Mouse (Mus musculus): ENCODE measurements around the gene Tet3. TPM values are rescaled to one million over a fixed set of nuclear protein-coding genes. Genes with fewer than 3 reads are reported as not detected.
A peak's percentile ranks its signal among the peaks of the same experiment; 100 is the strongest.

Gene Tet3
- polyA plus RNA-seq, 1 experiment, result 15.4 TPM

DNA sequence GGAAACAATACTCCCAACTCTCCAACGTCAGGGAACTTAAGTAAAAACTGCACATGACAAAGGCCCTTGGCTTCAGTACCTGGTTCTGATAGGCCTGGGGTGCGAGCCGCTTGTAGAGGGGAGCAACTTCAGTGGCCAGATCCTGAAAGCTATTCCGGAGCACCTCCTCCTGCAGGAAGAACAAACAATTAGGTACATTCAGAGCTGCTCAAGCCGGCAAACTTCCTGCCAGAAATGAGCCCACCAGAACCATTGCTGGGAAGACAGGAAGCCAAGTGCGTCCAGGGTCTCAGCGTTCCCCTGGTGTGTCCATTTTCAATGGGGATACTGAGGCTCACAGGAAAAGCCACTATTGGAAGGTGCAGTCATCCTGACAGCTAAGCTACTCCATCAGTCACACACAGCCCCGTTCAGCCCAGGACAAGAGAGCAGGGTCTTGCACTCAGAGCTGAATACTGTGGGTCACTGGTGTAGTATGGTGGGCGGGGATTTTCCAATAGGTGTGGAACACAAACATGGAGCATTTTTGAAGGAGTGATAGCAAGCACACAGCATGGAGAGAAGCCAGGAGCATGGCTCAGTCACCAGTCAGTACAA, 85.1 kb downstream of the Tet3 start:
- no peak overlapping the region for H3K27ac ChIP-seq (ENCODE audit: insufficient read depth, low read depth, low read length)
- whole genome bisulfite sequencing, result 85% methylated on average over 9 of the region's 9 CpGs
- TF ChIP-seq CTCF (IDR thresholded peaks at IDR 0.05; ENCODE audit: extremely low read depth, insufficient read length, insufficient replicate concordance, low read depth, low read length) (no peak), POLR2A (IDR thresholded peaks at IDR 0.05; ENCODE audit: low read depth, low read length) (no peak)

DNA sequence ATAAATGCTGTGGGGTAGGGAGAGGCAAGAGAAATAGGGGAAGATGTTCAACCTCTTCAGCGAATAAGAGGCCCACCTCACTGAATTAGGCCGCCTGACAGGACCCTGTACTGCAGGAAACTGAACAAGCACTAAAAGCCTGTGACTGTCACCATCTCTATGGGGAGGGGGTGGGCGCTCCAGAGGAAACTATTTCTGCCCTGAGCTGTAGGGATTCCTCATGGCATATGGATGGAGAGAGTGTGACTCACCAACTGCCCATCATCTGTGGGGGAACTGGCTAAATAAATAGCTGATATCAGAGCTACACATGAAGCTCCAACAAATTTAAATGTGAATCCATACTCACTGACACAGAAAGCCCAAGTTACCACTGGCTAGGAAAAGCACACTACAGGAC, 87.5 kb downstream of the Tet3 start:
- Histone ChIP-seq H3K36me3 (ENCODE audit: control insufficient read depth, insufficient read depth, low read length) (peaks cover 96% of the 10 kb centered on the region), H3K27me3 (ENCODE audit: control insufficient read depth, insufficient read depth, low read length) (no peaks in the 10 kb centered on the region), H3K4me3 (ENCODE audit: low read depth, low read length) (no peak overlapping the region), H3K27ac (ENCODE audit: insufficient read depth, low read depth, low read length) (no peak overlapping the region), H3K4me1 (ENCODE audit: control insufficient read depth, insufficient read depth, insufficient read length, low read length) (no peaks in the 10 kb centered on the region)
- TF ChIP-seq CTCF (IDR thresholded peaks at IDR 0.05; ENCODE audit: extremely low read depth, insufficient read length, insufficient replicate concordance, low read depth, low read length) (no peak), POLR2A (IDR thresholded peaks at IDR 0.05; ENCODE audit: low read depth, low read length) (no peak)
- WGBS, result 88% methylated on average over 3 of the region's 3 CpGs

More for the DNA sequence above, 85.1 kb downstream of the Tet3 start:
- Histone ChIP-seq H3K27me3 (ENCODE audit: control insufficient read depth, insufficient read depth, low read length) (no peaks in the 10 kb centered on the region), H3K4me1 (ENCODE audit: control insufficient read depth, insufficient read depth, insufficient read length, low read length) (no peaks in the 10 kb centered on the region), H3K4me3 (ENCODE audit: low read depth, low read length) (no peak overlapping the region), H3K36me3 (ENCODE audit: control insufficient read depth, insufficient read depth, low read length) (peaks cover 96% of the 10 kb centered on the region)

DNA sequence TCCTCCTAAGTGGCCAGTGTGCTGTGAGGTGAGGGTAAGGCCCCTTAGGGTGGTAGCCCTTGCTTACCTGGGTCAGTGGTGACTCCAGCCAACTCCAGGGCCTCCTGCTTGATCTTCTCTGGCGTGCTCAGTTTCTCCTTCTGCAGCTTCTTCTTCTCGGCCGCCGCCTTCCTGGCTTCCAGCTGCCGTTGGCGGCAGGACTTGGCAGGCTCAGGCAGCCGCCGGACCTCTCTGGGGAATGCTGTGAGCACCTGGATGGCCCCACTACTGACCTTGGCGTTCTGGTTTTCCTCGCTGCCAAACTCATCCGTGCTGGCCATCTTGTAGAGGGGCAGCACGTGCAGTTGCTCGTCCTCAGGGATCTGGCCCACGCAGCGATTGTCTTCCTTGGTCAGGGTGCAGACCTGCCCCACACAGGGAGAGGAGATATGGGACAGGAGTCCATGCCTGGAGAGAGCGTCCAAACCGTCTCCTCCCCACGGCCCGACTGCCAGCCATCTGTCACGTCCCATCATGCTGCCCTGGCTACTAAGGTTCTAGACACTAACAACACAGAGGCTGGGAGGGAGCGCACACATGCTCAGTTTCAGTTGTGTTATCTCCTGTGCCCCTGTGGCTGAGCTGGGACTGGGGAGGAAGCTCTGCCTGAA, 88.4 kb downstream of the Tet3 start:
- TF ChIP-seq CTCF (IDR thresholded peaks at IDR 0.05; ENCODE audit: extremely low read depth, insufficient read length, insufficient replicate concordance, low read depth, low read length), result no peak
- no peak for TF ChIP-seq POLR2A (IDR thresholded peaks at IDR 0.05; ENCODE audit: low read depth, low read length)
- peaks cover 93% of the 10 kb centered on the region for H3K36me3 ChIP-seq (ENCODE audit: control insufficient read depth, insufficient read depth, low read length)
- WGBS, result 86% methylated on average over 21 of the region's 21 CpGs
- no peak overlapping the region for H3K4me3 ChIP-seq (ENCODE audit: low read depth, low read length)
- no peaks in the 10 kb centered on the region for H3K4me1 ChIP-seq (ENCODE audit: control insufficient read depth, insufficient read depth, insufficient read length, low read length)
- H3K27me3 ChIP-seq (ENCODE audit: control insufficient read depth, insufficient read depth, low read length), result no peaks in the 10 kb centered on the region
- H3K27ac ChIP-seq (ENCODE audit: insufficient read depth, low read depth, low read length), result no peak overlapping the region

DNA sequence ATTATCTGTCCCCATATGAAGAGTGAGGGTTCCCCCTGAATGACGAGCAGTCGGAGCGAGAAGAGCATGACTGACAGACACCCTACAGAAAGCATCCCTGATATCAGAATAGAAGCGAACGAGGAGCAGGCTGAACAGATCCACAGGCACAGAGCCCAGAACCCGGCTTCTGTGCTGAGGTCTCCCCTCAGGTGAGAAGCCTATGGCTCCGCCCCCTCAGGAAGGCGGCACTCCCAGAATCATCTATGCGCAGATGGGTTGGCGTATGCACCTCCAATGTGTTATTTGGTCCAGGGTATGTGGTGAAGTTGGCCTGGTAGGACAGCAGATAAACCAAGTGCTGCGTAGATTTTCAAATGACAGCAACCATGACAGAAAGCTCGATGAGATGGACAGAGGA, 95.8 kb downstream of the Tet3 start:
- Histone ChIP-seq H3K4me3 (ENCODE audit: low read depth, low read length) (no peak overlapping the region), H3K36me3 (ENCODE audit: control insufficient read depth, insufficient read depth, low read length) (peaks cover 59% of the 10 kb centered on the region), H3K4me1 (ENCODE audit: control insufficient read depth, insufficient read depth, insufficient read length, low read length) (no peaks in the 10 kb centered on the region), H3K27me3 (ENCODE audit: control insufficient read depth, insufficient read depth, low read length) (no peaks in the 10 kb centered on the region), H3K27ac (ENCODE audit: insufficient read depth, low read depth, low read length) (no peak overlapping the region)
- TF ChIP-seq POLR2A (IDR thresholded peaks at IDR 0.05; ENCODE audit: low read depth, low read length), result no peak
- TF ChIP-seq CTCF (IDR thresholded peaks at IDR 0.05; ENCODE audit: extremely low read depth, insufficient read length, insufficient replicate concordance, low read depth, low read length), result no peak
- 83% methylated on average over 12 of the region's 12 CpGs for WGBS

DNA sequence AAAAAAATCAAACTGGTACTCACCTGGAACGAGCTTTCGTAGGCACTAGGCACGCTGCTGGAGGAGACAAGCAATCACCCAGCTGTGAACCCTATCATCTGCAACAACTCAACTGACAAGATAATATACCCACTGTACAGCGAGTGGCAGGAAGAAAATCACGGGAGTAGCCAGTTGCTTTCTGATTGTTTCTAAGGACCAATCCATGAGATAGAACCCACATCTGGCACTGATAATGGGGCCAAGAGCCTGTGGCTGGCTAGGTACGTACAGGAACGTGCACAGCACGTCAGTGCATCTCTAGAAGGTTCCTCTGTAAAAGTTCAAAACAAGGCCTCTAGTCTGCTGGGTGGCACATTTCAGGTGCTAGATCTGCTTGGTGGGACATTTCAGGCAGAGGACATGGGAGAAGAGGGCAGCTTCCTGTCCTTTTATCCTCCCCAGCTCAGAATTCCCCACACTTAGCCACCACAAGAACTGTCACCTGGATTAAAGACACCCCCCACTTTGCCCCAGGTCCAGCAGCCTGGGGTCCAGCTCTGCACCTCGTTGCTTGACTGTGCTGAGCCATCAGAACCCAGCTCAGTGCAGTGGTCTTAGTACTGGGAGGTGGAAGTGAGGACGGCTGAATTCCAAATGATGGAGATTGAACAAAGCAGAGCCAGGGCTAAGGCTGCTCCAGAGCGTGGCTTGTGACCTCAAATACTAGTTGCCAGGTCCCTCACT, 97.2 kb downstream of the Tet3 start:
- no peak overlapping the region for H3K27ac ChIP-seq (ENCODE audit: insufficient read depth, low read depth, low read length)
- no peaks in the 10 kb centered on the region for H3K4me1 ChIP-seq (ENCODE audit: control insufficient read depth, insufficient read depth, insufficient read length, low read length)
- TF ChIP-seq CTCF (IDR thresholded peaks at IDR 0.05; ENCODE audit: extremely low read depth, insufficient read length, insufficient replicate concordance, low read depth, low read length) (no peak), POLR2A (IDR thresholded peaks at IDR 0.05; ENCODE audit: low read depth, low read length) (no peak)
- H3K4me3 ChIP-seq (ENCODE audit: low read depth, low read length), result no peak overlapping the region
- H3K36me3 ChIP-seq (ENCODE audit: control insufficient read depth, insufficient read depth, low read length), result peaks cover 48% of the 10 kb centered on the region
- H3K27me3 ChIP-seq (ENCODE audit: control insufficient read depth, insufficient read depth, low read length), result no peaks in the 10 kb centered on the region
- WGBS, result 86% methylated on average over 11 of the region's 11 CpGs

DNA sequence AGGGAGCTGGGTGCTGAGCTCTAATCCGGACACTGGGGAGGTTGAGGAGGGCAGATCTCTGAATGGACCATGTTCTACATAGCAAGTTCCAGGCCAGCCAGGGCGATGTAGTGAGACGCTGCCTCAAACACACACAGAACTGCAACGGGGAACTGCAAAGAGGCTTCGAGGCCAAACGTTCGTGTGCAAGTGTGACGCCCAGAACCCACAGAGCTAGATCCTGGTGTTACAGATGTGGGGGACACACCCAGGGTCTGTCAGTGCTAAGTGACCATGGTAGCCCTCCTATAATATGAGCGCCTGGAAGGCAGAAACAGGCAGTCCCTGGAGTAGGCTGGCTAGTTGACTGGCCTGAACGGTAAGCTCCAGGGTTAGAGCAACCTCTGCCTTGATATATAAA, 101.4 kb downstream of the Tet3 start:
- WGBS, result 87% methylated on average over 10 of the region's 10 CpGs
- no peak overlapping the region for H3K4me3 ChIP-seq (ENCODE audit: low read depth, low read length)
- H3K27ac ChIP-seq (ENCODE audit: insufficient read depth, low read depth, low read length), result no peak overlapping the region
- H3K4me1 ChIP-seq (ENCODE audit: control insufficient read depth, insufficient read depth, insufficient read length, low read length), result peaks cover 13% of the 10 kb centered on the region; the same call in 1 of the 2 replicates
- no peak for TF ChIP-seq CTCF (IDR thresholded peaks at IDR 0.05; ENCODE audit: extremely low read depth, insufficient read length, insufficient replicate concordance, low read depth, low read length)
- no peak for TF ChIP-seq POLR2A (IDR thresholded peaks at IDR 0.05; ENCODE audit: low read depth, low read length)
- no peaks in the 10 kb centered on the region for H3K27me3 ChIP-seq (ENCODE audit: control insufficient read depth, insufficient read depth, low read length)
- H3K36me3 ChIP-seq (ENCODE audit: control insufficient read depth, insufficient read depth, low read length), result peaks cover 33% of the 10 kb centered on the region

DNA sequence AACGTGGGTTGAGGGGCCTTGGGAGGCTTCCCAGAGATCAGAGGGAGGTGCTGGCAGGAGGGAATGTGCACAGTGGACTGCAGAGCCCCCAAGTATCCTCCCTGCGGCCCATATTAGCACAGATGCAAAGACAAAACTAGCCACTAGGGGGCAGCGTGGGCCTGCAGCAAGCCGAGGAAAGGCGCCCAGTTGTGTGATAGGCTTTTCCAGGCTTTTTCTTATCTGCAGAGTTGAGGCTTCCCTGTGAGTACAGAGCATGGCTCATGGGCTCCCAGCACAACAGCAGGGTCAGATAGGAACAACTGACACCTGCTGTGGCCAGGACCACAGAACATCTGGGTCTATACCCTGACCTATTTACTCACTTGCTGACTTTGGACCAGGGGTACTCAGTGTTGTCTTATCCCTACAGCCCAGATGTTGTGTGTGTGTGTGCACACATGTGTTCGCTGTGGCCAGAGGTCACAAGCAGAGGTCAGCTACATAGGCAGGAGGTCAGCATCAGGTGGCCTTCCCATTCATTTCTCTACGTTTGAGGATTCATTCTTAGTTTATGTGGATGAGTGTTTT, 102.2 kb downstream of the Tet3 start:
- 28% methylated on average over 7 of the region's 7 CpGs for WGBS
- H3K36me3 ChIP-seq (ENCODE audit: control insufficient read depth, insufficient read depth, low read length), result peaks cover 29% of the 10 kb centered on the region

More for the DNA sequence above, 102.2 kb downstream of the Tet3 start:
- no peak overlapping the region for H3K27ac ChIP-seq (ENCODE audit: insufficient read depth, low read depth, low read length)
- H3K27me3 ChIP-seq (ENCODE audit: control insufficient read depth, insufficient read depth, low read length), result no peaks in the 10 kb centered on the region
- H3K4me3 ChIP-seq (ENCODE audit: low read depth, low read length), result no peak overlapping the region
- H3K4me1 ChIP-seq (ENCODE audit: control insufficient read depth, insufficient read depth, insufficient read length, low read length), result peaks cover 15% of the 10 kb centered on the region; the same call in 1 of the 2 replicates
- TF ChIP-seq POLR2A (IDR thresholded peaks at IDR 0.05; ENCODE audit: low read depth, low read length) (no peak), CTCF (IDR thresholded peaks at IDR 0.05; ENCODE audit: extremely low read depth, insufficient read length, insufficient replicate concordance, low read depth, low read length) (peak; percentile 97)
